Mouse (Mus musculus): ENCODE results near the gene Thap3. TPM values are rescaled to one million over a fixed set of nuclear protein-coding genes. Genes with fewer than 3 reads are reported as not detected.

Thap3 gene
- polyA plus RNA-seq, 1 experiment from 2014 or later = 17.4 TPM

GRCm38 (mm10) chr4:151962817-151963216 is 26.0 kb downstream of the Thap3 start:
- no peak for ATAC-seq (ENCODE audit: insufficient read depth, low FRiP score, low TSS enrichment)

GRCm38 (mm10) chr4:151960513-151960854 is 28.3 kb downstream of the Thap3 start:
- no peak for DNase-seq (ENCODE audit: low spot score)
- Histone ChIP-seq H3K4me3 (ENCODE audit: low read depth, low read length) (no peak overlapping the region), H3K9me3 (ENCODE audit: control insufficient read depth, low read length) (no peaks in the 10 kb centered on the region), H3K4me1 (ENCODE audit: control insufficient read depth, insufficient read depth, low read length) (no peaks in the 10 kb centered on the region), H3K4me2 (ENCODE audit: low read depth) (no peak overlapping the region), H3K36me3 (ENCODE audit: control insufficient read depth, insufficient read depth, low read length) (peaks cover 23% of the 10 kb centered on the region), H3K9ac (ENCODE audit: low read length) (no peak overlapping the region), H3K27me3 (ENCODE audit: control insufficient read depth, insufficient read depth, low read length) (no peaks in the 10 kb centered on the region), H3K27ac (ENCODE audit: low read depth, low read length) (no peak overlapping the region)
- 97% methylated on average over 3 of the region's 3 CpGs for WGBS
- no peak for ATAC-seq (ENCODE audit: insufficient read depth, low FRiP score, low TSS enrichment)

More at GRCm38 (mm10) chr4:151962817-151963216, 26.0 kb downstream of the Thap3 start:
- no peak overlapping the region for H3K27ac ChIP-seq (ENCODE audit: low read depth, low read length)
- H3K4me1 ChIP-seq (ENCODE audit: control insufficient read depth, insufficient read depth, low read length) = no peaks in the 10 kb centered on the region
- no peak for DNase-seq (ENCODE audit: low spot score)
- WGBS = 92% methylated on average over 3 of the region's 3 CpGs
- H3K27me3 ChIP-seq (ENCODE audit: control insufficient read depth, insufficient read depth, low read length) = no peaks in the 10 kb centered on the region
- H3K36me3 ChIP-seq (ENCODE audit: control insufficient read depth, insufficient read depth, low read length) = peaks cover 18% of the 10 kb centered on the region
- no peak overlapping the region for H3K9ac ChIP-seq (ENCODE audit: low read length)
- H3K9me3 ChIP-seq (ENCODE audit: control insufficient read depth, low read length) = no peaks in the 10 kb centered on the region
- no peak overlapping the region for H3K4me3 ChIP-seq (ENCODE audit: low read depth, low read length)
- H3K4me2 ChIP-seq (ENCODE audit: low read depth) = no peak overlapping the region

DNA sequence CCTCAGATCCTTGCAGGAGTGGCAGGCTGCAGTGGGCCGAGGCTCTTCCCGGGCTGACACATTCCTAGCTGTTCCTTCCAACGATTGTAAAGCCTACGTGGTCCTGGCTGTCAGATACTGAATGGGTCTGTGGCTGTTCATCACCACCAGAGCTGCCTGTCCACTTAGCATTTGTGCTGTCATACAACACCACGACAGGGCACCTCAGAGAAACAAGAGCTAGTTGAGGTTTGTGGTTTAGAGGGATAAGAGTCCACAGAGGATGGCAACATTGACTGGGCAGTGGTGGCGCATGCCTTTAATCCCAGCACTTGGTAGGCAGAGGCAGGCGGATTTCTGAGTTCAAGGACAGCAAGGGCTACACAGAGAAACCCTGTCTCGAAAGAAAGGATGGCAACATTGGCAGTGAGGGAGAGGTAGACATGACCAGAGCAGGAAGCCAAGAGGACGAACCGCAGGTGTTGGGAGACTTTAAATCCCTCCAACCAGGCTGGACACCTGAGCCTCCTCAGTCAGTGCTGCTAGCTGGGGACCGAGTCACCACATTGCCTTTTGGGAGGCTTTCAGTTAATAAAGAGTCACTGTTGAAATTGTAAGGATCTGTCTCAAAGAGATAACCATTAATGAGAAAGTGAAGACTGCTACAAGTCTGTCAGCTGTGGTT is 28.8 kb downstream of the Thap3 start:
- Histone ChIP-seq H3K4me3 (ENCODE audit: low read depth, low read length) (no peak overlapping the region), H3K36me3 (ENCODE audit: control insufficient read depth, insufficient read depth, low read length) (peaks cover 23% of the 10 kb centered on the region), H3K9ac (ENCODE audit: low read length) (no peak overlapping the region), H3K27ac (ENCODE audit: low read depth, low read length) (no peak overlapping the region), H3K4me2 (ENCODE audit: low read depth) (no peak overlapping the region), H3K27me3 (ENCODE audit: control insufficient read depth, insufficient read depth, low read length) (no peaks in the 10 kb centered on the region), H3K9me3 (ENCODE audit: control insufficient read depth, low read length) (no peaks in the 10 kb centered on the region), H3K4me1 (ENCODE audit: control insufficient read depth, insufficient read depth, low read length) (no peaks in the 10 kb centered on the region)
- DNase-seq (ENCODE audit: low spot score) = no peak
- no peak for ATAC-seq (ENCODE audit: insufficient read depth, low FRiP score, low TSS enrichment)
- WGBS = 91% methylated on average over 11 of the region's 11 CpGs

GRCm38 (mm10) chr4:151957584-151958315 is 31.0 kb downstream of the Thap3 start:
- Histone ChIP-seq H3K4me1 (ENCODE audit: control insufficient read depth, insufficient read depth, low read length) (no peaks in the 10 kb centered on the region), H3K27ac (ENCODE audit: low read depth, low read length) (no peak overlapping the region)
- ATAC-seq (ENCODE audit: insufficient read depth, low FRiP score, low TSS enrichment) = no peak

DNA sequence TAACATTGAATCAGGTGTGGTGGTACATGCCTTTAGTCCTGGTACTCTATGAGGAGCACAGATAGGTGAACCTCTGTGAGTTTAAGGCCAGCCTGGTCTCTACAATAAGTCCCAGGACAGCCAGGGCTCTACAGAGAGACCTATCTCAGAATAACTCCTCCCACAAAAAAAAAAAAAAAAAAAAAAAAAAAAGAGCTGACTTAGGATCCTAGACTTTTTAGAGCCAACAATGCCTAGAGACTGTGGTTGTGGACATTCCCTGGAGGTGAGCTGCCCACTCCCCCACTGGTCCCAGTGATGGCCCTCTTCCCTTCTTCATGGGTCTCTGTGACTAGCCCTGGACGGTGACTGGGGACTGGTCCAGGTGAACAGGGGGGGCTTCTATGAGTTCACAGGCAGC is 33.0 kb downstream of the Thap3 start:
- H3K36me3 ChIP-seq (ENCODE audit: control insufficient read depth, insufficient read depth, low read length) = peaks cover 19% of the 10 kb centered on the region
- H3K9me3 ChIP-seq (ENCODE audit: control insufficient read depth, low read length) = no peaks in the 10 kb centered on the region
- ATAC-seq (ENCODE audit: insufficient read depth, low FRiP score, low TSS enrichment) (no peak), DNase-seq (ENCODE audit: low spot score) (no peak)
- H3K27me3 ChIP-seq (ENCODE audit: control insufficient read depth, insufficient read depth, low read length) = no peaks in the 10 kb centered on the region
- H3K4me1 ChIP-seq (ENCODE audit: control insufficient read depth, insufficient read depth, low read length) = no peaks in the 10 kb centered on the region
- 91% methylated on average over 1 of the region's 1 CpGs for WGBS
- no peak overlapping the region for H3K27ac ChIP-seq (ENCODE audit: low read depth, low read length)
- H3K4me2 ChIP-seq (ENCODE audit: low read depth) = no peak overlapping the region
- H3K4me3 ChIP-seq (ENCODE audit: low read depth, low read length) = no peak overlapping the region
- H3K9ac ChIP-seq (ENCODE audit: low read length) = no peak overlapping the region

More at GRCm38 (mm10) chr4:151957584-151958315, 31.0 kb downstream of the Thap3 start:
- DNase-seq (ENCODE audit: low spot score) = no peak
- peaks cover 18% of the 10 kb centered on the region for H3K36me3 ChIP-seq (ENCODE audit: control insufficient read depth, insufficient read depth, low read length)
- 89% methylated on average over 9 of the region's 9 CpGs for WGBS
- no peak overlapping the region for H3K4me3 ChIP-seq (ENCODE audit: low read depth, low read length)
- no peak overlapping the region for H3K4me2 ChIP-seq (ENCODE audit: low read depth)
- H3K27me3 ChIP-seq (ENCODE audit: control insufficient read depth, insufficient read depth, low read length) = no peaks in the 10 kb centered on the region
- no peak overlapping the region for H3K9ac ChIP-seq (ENCODE audit: low read length)
- no peaks in the 10 kb centered on the region for H3K9me3 ChIP-seq (ENCODE audit: control insufficient read depth, low read length)

DNA sequence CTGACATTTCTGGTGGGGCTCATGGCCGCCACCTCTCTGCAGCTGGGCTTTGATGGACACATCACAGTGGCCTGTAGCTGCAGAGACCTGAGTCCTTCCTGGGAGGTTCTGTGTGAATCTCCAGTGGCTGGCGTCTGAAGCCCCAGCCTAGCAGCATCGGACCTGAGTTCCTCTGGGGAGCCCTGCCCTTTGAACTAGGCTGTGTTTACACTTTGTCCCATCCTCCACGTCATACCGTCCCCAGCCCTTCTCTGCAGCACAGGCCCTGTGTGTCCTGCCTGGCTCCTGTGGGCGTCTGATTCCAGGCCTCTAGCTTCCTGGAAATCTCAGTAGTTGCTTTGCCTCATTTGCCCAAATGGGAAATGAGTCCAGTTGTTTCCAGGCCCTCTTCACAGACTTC is 35.6 kb downstream of the Thap3 start:
- Histone ChIP-seq H3K27me3 (ENCODE audit: control insufficient read depth, insufficient read depth, low read length) (no peaks in the 10 kb centered on the region), H3K4me1 (ENCODE audit: control insufficient read depth, insufficient read depth, low read length) (no peaks in the 10 kb centered on the region), H3K4me3 (ENCODE audit: low read depth, low read length) (no peak overlapping the region), H3K9ac (ENCODE audit: low read length) (no peak overlapping the region), H3K4me2 (ENCODE audit: low read depth) (no peak overlapping the region), H3K27ac (ENCODE audit: low read depth, low read length) (no peak overlapping the region), H3K36me3 (ENCODE audit: control insufficient read depth, insufficient read depth, low read length) (peaks cover 19% of the 10 kb centered on the region), H3K9me3 (ENCODE audit: control insufficient read depth, low read length) (no peaks in the 10 kb centered on the region)
- WGBS = 91% methylated on average over 6 of the region's 6 CpGs
- no peak for ATAC-seq (ENCODE audit: insufficient read depth, low FRiP score, low TSS enrichment)
- no peak for DNase-seq (ENCODE audit: low spot score)

- Histone ChIP-seq H3K4me2 (ENCODE audit: low read depth) (no peak overlapping the region), H3K4me3 (ENCODE audit: low read depth, low read length) (no peak overlapping the region), H3K9me3 (ENCODE audit: control insufficient read depth, low read length) (no peaks in the 10 kb centered on the region), H3K9ac (ENCODE audit: low read length) (no peak overlapping the region), H3K27me3 (ENCODE audit: control insufficient read depth, insufficient read depth, low read length) (no peaks in the 10 kb centered on the region), H3K27ac (ENCODE audit: low read depth, low read length) (no peak overlapping the region), H3K36me3 (ENCODE audit: control insufficient read depth, insufficient read depth, low read length) (peaks cover 10% of the 10 kb centered on the region), H3K4me1 (ENCODE audit: control insufficient read depth, insufficient read depth, low read length) (no peaks in the 10 kb centered on the region)
- DNase-seq (ENCODE audit: low spot score) (no peak), ATAC-seq (ENCODE audit: insufficient read depth, low FRiP score, low TSS enrichment) (no peak)
- WGBS = 92% methylated on average over 14 of the region's 14 CpGs
Measured at GRCm38 (mm10) chr4:151948497-151949471, 40.0 kb downstream of the Thap3 start.

GRCm38 (mm10) chr4:151946211-151946610 is 42.6 kb downstream of the Thap3 start:
- Histone ChIP-seq H3K4me2 (ENCODE audit: low read depth) (no peak overlapping the region), H3K36me3 (ENCODE audit: control insufficient read depth, insufficient read depth, low read length) (no peaks in the 10 kb centered on the region), H3K9ac (ENCODE audit: low read length) (no peak overlapping the region), H3K27me3 (ENCODE audit: control insufficient read depth, insufficient read depth, low read length) (no peaks in the 10 kb centered on the region), H3K4me1 (ENCODE audit: control insufficient read depth, insufficient read depth, low read length) (no peaks in the 10 kb centered on the region), H3K27ac (ENCODE audit: low read depth, low read length) (no peak overlapping the region), H3K9me3 (ENCODE audit: control insufficient read depth, low read length) (no peaks in the 10 kb centered on the region), H3K4me3 (ENCODE audit: low read depth, low read length) (no peak overlapping the region)
- DNase-seq (ENCODE audit: low spot score) (no peak), ATAC-seq (ENCODE audit: insufficient read depth, low FRiP score, low TSS enrichment) (no peak)
- WGBS = 94% methylated on average over 11 of the region's 11 CpGs

Measured in neural tube, embryonic 11.5 days (tissue).